21 mouse cellular contexts compared by ENCODE assay signal in the genomic region with DNA sequence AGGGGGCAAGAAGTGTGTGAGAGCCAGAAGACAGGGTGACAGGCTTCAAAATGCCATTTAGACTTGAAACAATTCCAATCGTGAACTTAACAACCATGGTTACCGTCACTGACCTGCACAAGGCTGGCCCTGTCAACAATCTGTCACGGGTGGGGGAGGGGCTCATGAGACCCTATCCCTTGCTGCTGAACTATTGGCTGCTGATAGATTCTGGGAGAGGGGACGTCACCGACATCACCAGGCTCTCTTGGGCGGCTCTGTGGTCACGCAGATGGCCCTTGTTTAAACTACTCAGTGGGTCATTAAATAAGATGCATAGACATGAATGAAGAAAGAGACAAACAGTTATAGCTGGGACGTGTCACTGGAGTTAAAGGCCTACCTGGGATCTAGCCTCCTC. TPM values are rescaled to one million over a fixed set of nuclear protein-coding genes. Genes with fewer than 3 reads are reported as not detected.
DNase-seq lines count a peak whose midpoint lies in the region; ATAC-seq lines count a peak whose summit lies in the region.
"Had no signal": no experiment of that assay in that cellular context is flagged by ENCODE, and none has a peak within 500 bp of the region (broad histone marks: within the 10 kb centered on the region; RNA-seq: fewer than 3 reads in every experiment).

No protein-coding gene starts in this region.

- H3K27me3 ChIP-seq in hindbrain, embryonic 11.5 days (ENCODE audit: control insufficient read depth, insufficient read depth, low read length): no peaks in the 10 kb centered on the region
- H3K27me3 ChIP-seq in hindbrain, embryonic 14.5 days (ENCODE audit: control insufficient read depth, insufficient read depth, low read length): no peaks in the 10 kb centered on the region
- no peaks in the 10 kb centered on the region for H3K27me3 ChIP-seq in midbrain, embryonic 12.5 days
- H3K27me3 ChIP-seq in midbrain, embryonic 16.5 days (ENCODE audit: control insufficient read depth, insufficient read depth, low read depth, low read length): no peaks in the 10 kb centered on the region
- H3K27me3 ChIP-seq: CH12.LX; forebrain, embryonic 13.5 days; heart, embryonic 13.5 days; Patski had no signal

- H3K4me1 ChIP-seq in hindbrain, embryonic 11.5 days (replicated peaks; ENCODE audit: control insufficient read depth, insufficient read depth, low read length): no peaks in the 10 kb centered on the region
- no peaks in the 10 kb centered on the region for H3K4me1 ChIP-seq in hindbrain, embryonic 14.5 days (replicated peaks; ENCODE audit: control insufficient read depth, insufficient read depth, low read length)
- H3K4me1 ChIP-seq in midbrain, embryonic 12.5 days: peaks cover 5% of the 10 kb centered on the region; the same call in 1 of the 2 replicates
- no peaks in the 10 kb centered on the region for H3K4me1 ChIP-seq in midbrain, embryonic 16.5 days (ENCODE audit: control insufficient read depth, insufficient read depth, low read length)
- H3K4me1 ChIP-seq: forebrain, embryonic 13.5 days had no signal

- H3K36me3 ChIP-seq in hindbrain, embryonic 11.5 days (ENCODE audit: control insufficient read depth, insufficient read depth, low read length): no peaks in the 10 kb centered on the region
- H3K36me3 ChIP-seq in hindbrain, embryonic 14.5 days (replicated peaks; ENCODE audit: control insufficient read depth, insufficient read depth): no peaks in the 10 kb centered on the region
- no peaks in the 10 kb centered on the region for H3K36me3 ChIP-seq in midbrain, embryonic 12.5 days
- no peaks in the 10 kb centered on the region for H3K36me3 ChIP-seq in midbrain, embryonic 16.5 days (ENCODE audit: control insufficient read depth, insufficient read depth, low read length)
- H3K36me3 ChIP-seq: embryonic facial prominence, embryonic 10.5 days had no signal

- peak; percentile 17 for DNase-seq in embryo, embryonic 9.5 days (ENCODE audit: extremely low spot score)
- no peak for DNase-seq in embryo, embryonic 11 days
- DNase-seq in hindbrain, embryonic 11.5 days (ENCODE audit: low spot score): peak; percentile 47
- no peak for DNase-seq in hindbrain, embryonic 14.5 days (ENCODE audit: low spot score)
- no peak for DNase-seq in lung, postnatal 4 days
- DNase-seq: adrenal gland, postnatal 14 days; cerebellum, adult 18-20 months; cerebellum, adult 9-11 months; forebrain, postnatal 0 days; gastrocnemius, postnatal 14 days had no signal

- H3K9me3 ChIP-seq in hindbrain, embryonic 11.5 days (ENCODE audit: control insufficient read depth, low read length): no peaks in the 10 kb centered on the region
- H3K9me3 ChIP-seq in hindbrain, embryonic 14.5 days (ENCODE audit: control insufficient read depth, low read length): no peaks in the 10 kb centered on the region
- H3K9me3 ChIP-seq in midbrain, embryonic 12.5 days: no peaks in the 10 kb centered on the region
- H3K9me3 ChIP-seq in midbrain, embryonic 16.5 days (replicated peaks; ENCODE audit: control insufficient read depth, low read length, poor library complexity, severe bottlenecking): no peaks in the 10 kb centered on the region
- H3K9me3 ChIP-seq: embryonic facial prominence, embryonic 10.5 days; forebrain, embryonic 13.5 days; heart, embryonic 13.5 days had no signal

- H3K4me2 ChIP-seq in hindbrain, embryonic 11.5 days (replicated peaks; ENCODE audit: low read depth, low read length): no peak overlapping the region
- no peak overlapping the region for H3K4me2 ChIP-seq in hindbrain, embryonic 14.5 days (replicated peaks)
- no peak overlapping the region for H3K4me2 ChIP-seq in midbrain, embryonic 12.5 days (replicated peaks)
- no peak overlapping the region for H3K4me2 ChIP-seq in midbrain, embryonic 16.5 days (ENCODE audit: low read length)
- H3K4me2 ChIP-seq: forebrain, embryonic 13.5 days; heart, embryonic 13.5 days had no signal

- 39% methylated on average over 8 of the region's 8 CpGs for WGBS in hindbrain, embryonic 11.5 days
- 33% methylated on average over 8 of the region's 8 CpGs for WGBS in hindbrain, embryonic 14.5 days
- WGBS in midbrain, embryonic 12.5 days: 55% methylated on average over 8 of the region's 8 CpGs
- WGBS in midbrain, embryonic 16.5 days: 57% methylated on average over 8 of the region's 8 CpGs

- no peak overlapping the region for H3K27ac ChIP-seq in hindbrain, embryonic 11.5 days (ENCODE audit: low read depth, low read length)
- no peak overlapping the region for H3K27ac ChIP-seq in hindbrain, embryonic 14.5 days
- H3K27ac ChIP-seq in midbrain, embryonic 12.5 days (replicated peaks): no peak overlapping the region
- H3K27ac ChIP-seq in midbrain, embryonic 16.5 days (ENCODE audit: low read length): no peak overlapping the region
- H3K27ac ChIP-seq: embryonic facial prominence, embryonic 10.5 days; forebrain, embryonic 13.5 days; heart, embryonic 13.5 days had no signal

- peak; percentile 68 for ATAC-seq in hindbrain, embryonic 11.5 days (ENCODE audit: low FRiP score)
- ATAC-seq in hindbrain, embryonic 14.5 days (ENCODE audit: low FRiP score): no peak
- ATAC-seq in midbrain, embryonic 12.5 days (ENCODE audit: low FRiP score, low read depth): peak; percentile 56
- no peak for ATAC-seq in midbrain, embryonic 16.5 days
- ATAC-seq: activated CD4-positive, CD25-positive, alpha-beta regulatory T cell, adult 4 months; forebrain, embryonic 13.5 days; forebrain, postnatal 0 days; inflammation-experienced regulatory T-cells, adult 6 months; intestine, postnatal 0 days; Patski had no signal

- no peak overlapping the region for H3K9ac ChIP-seq in hindbrain, embryonic 11.5 days (ENCODE audit: low read depth, low read length)
- H3K9ac ChIP-seq in hindbrain, embryonic 14.5 days: no peak overlapping the region
- H3K9ac ChIP-seq in midbrain, embryonic 12.5 days (replicated peaks): no peak overlapping the region
- H3K9ac ChIP-seq in midbrain, embryonic 16.5 days (ENCODE audit: low read depth, low read length): no peak overlapping the region
- H3K9ac ChIP-seq: forebrain, embryonic 13.5 days; forebrain, postnatal 0 days; heart, embryonic 13.5 days had no signal

- no peak overlapping the region for H3K4me3 ChIP-seq in hindbrain, embryonic 11.5 days (ENCODE audit: low read depth, low read length)
- H3K4me3 ChIP-seq in hindbrain, embryonic 14.5 days (replicated peaks; ENCODE audit: low read length): no peak overlapping the region
- H3K4me3 ChIP-seq in midbrain, embryonic 12.5 days: no peak overlapping the region
- no peak overlapping the region for H3K4me3 ChIP-seq in midbrain, embryonic 16.5 days (ENCODE audit: low read depth, low read length)
- H3K4me3 ChIP-seq: embryonic facial prominence, embryonic 10.5 days; forebrain, embryonic 13.5 days; heart, embryonic 13.5 days had no signal

RNA-seq across cellular contexts. Expression of gene Oit3, which starts 3.1 kb away (rescaled TPM):
- polyA plus RNA-seq in hindbrain, embryonic 11.5 days (2014; fragmentation: Nextera tagmentation; extraction: Ambion mirVana): 0.28 and 0.95 TPM in 2 replicates
- 0.18 and 0.27 TPM in 2 replicates for polyA plus RNA-seq in hindbrain, embryonic 14.5 days (2014; fragmentation: Nextera tagmentation; extraction: Ambion mirVana)
- polyA plus RNA-seq in midbrain, embryonic 12.5 days (2016; fragmentation: Nextera tagmentation; extraction: Ambion mirVana): 0.41 and 0.50 TPM in 2 replicates
- 0.22 TPM in 1 of 2 replicates, not detected in the other for polyA plus RNA-seq in midbrain, embryonic 16.5 days (2015; fragmentation: Nextera tagmentation; extraction: Ambion mirVana)
- polyA plus RNA-seq: activated CD4-positive, CD25-positive, alpha-beta regulatory T cell, adult 4 months; inflammation-experienced regulatory T-cells, adult 6 months had no signal

RNA-seq across cellular contexts. Expression of gene Pla2g12b, which starts 41.2 kb away (rescaled TPM):
- 0.18 and 0.22 TPM in 2 replicates for polyA plus RNA-seq in hindbrain, embryonic 11.5 days (2014; fragmentation: Nextera tagmentation; extraction: Ambion mirVana)
- not detected in 2 replicates for polyA plus RNA-seq in hindbrain, embryonic 14.5 days (2014; fragmentation: Nextera tagmentation; extraction: Ambion mirVana)
- polyA plus RNA-seq in midbrain, embryonic 12.5 days (2016; fragmentation: Nextera tagmentation; extraction: Ambion mirVana): not detected in 2 replicates
- polyA plus RNA-seq in midbrain, embryonic 16.5 days (2015; fragmentation: Nextera tagmentation; extraction: Ambion mirVana): not detected in 2 replicates
- polyA plus RNA-seq: activated CD4-positive, CD25-positive, alpha-beta regulatory T cell, adult 4 months; embryonic facial prominence, embryonic 10.5 days; embryonic facial prominence, embryonic 14.5 days; forebrain, embryonic 13.5 days; forebrain, postnatal 0 days; inflammation-experienced regulatory T-cells, adult 6 months; Patski had no signal

RNA-seq across cellular contexts. Expression of gene Gm10273, which starts 49.2 kb away (rescaled TPM):
- polyA plus RNA-seq in hindbrain, embryonic 11.5 days (2014; fragmentation: Nextera tagmentation; extraction: Ambion mirVana): 3.9 and 4.6 TPM in 2 replicates
- 4.0 and 4.3 TPM in 2 replicates for polyA plus RNA-seq in hindbrain, embryonic 14.5 days (2014; fragmentation: Nextera tagmentation; extraction: Ambion mirVana)
- 1.5 and 3.5 TPM in 2 replicates for polyA plus RNA-seq in midbrain, embryonic 12.5 days (2016; fragmentation: Nextera tagmentation; extraction: Ambion mirVana)
- 4.5 TPM in 1 of 2 replicates, not detected in the other for polyA plus RNA-seq in midbrain, embryonic 16.5 days (2015; fragmentation: Nextera tagmentation; extraction: Ambion mirVana)
- polyA plus RNA-seq: embryonic facial prominence, embryonic 14.5 days; heart, embryonic 13.5 days had no signal

Comparison
In these comparisons a context has a peak if more than half of its experiments do, and no peak if none do; other contexts are left out.
1. DNase-seq: peak in embryo, embryonic 9.5 days (single experiment) and hindbrain, embryonic 11.5 days (single experiment); none in embryo, embryonic 11 days (single experiment), hindbrain, embryonic 14.5 days (single experiment) and lung, postnatal 4 days (0 of 2).
2. ATAC-seq: peak in hindbrain, embryonic 11.5 days (single experiment) and midbrain, embryonic 12.5 days (single experiment); none in hindbrain, embryonic 14.5 days (single experiment) and midbrain, embryonic 16.5 days (single experiment).